Mouse (Mus musculus) common myeloid progenitor, adult 5-6 weeks (primary cell): Measurements from ENCODE around the gene Hnrnpl. TPM values are rescaled to one million over a fixed set of nuclear protein-coding genes. Genes with fewer than 3 reads are reported as not detected.

Source experiments
- ATAC-seq: replicated peaks from 2 replicates; pipeline ENCODE4 v1.8.0; 2016; ENCODE audit warnings: low read depth, mild to moderate bottlenecking, moderate TSS enrichment, inconsistent platforms; ENCODE audit not compliant: poor library complexity, severe bottlenecking
- total RNA-seq: library from RNA; stranded (forward); fragments of 200-1000, 187-1606 nt; gene quantifications from 2 replicates; pipeline ENCODE4 v1.2.3, GENCODE M21; 2017

The Hnrnpl gene
- total RNA-seq = 340 and 385 TPM in 2 replicates

- peak; percentile 9; the same call in 1 of the 2 replicates for ATAC-seq
These were observed at the start of gene Hnrnpl for GRCm38 (mm10) chr7:28808221-28808941. TSS of gene Hnrnpl (plus strand) at chr7:28808541.

DNA sequence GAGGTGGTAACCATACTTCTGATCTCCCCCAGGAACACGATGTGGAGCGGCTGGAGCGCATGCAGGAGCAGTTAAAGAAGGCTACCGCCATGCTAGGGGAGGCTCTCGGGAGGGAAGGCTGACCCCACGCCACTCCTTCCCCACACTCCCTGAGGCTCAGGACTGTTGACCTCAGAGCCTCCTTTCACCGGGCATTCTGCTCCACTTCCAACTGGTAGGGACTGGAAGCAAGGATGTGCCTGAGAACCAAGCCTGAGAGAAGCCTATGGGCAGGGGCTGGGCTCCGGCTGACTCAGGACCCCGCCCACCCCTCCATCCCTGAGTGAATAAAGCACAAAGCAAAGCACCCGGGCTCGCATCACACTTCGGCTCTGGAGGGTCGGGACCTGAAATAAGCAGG, 49.7 kb upstream of the Hnrnpl start:
- no peak for ATAC-seq

- no peak for ATAC-seq
These were observed 46.4 kb upstream of the Hnrnpl start for GRCm38 (mm10) chr7:28761907-28762306.

GRCm38 (mm10) chr7:28765211-28765610, 43.1 kb upstream of the Hnrnpl start:
- ATAC-seq = no peak

DNA sequence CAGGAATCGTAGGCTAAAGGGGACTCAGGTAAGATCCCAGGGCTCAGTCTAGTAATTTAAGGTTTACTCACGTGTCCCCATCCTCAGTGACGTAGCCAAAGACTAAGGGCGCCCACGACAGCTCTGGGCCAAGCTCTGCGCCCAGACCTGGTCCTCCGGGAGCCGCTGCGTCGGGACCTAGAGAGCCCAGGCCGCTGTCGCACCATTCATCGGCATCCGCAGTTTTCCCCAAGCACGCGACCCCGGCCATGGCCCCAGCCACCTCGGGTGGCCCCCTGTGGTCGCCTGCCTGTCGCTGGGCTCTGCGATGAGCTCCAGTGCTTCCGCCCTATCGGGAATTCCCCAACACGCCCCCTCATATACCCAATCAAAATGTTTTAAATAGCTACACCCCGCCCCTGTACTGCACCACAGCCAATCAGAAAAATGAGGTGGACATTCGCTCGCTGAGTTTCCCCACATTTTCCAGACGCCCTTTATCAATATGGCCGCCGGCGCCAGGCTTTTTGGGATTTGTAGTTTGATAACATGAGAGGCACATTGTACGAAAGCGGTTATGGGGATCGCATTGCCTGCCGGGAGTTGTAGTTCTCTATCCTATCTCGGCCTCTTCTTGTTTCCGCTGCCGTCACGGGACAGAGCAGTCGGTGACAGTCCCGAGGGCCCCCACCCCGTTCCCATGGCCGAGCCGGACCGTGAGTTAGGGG, 42.0 kb upstream of the Hnrnpl start, which contains the start of gene Sirt2:
Sirt2 (plus strand) TSS at position 563 of the 707 bp plus-strand sequence.
- peak; percentile 92 for ATAC-seq

DNA sequence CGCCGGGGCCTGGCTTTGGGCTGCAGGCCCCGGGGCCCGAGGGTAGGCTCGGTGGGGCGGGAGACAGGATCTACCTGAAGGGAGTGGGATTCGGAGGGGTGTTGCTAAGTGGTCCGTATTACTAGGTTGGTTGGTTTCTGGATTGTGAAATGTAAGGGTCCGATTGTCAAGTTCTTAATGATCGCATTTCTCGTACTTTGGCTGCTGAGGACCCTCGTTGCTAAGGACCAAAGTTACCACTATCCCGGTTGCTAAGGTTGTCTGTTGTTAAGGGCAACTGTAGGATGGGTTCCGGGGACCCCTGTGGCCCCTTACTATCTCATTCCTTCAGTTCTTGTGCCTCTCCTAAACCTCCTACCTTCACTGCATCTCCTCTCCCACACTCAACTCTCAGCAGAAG, 41.4 kb upstream of the Hnrnpl start:
- no peak for ATAC-seq

DNA sequence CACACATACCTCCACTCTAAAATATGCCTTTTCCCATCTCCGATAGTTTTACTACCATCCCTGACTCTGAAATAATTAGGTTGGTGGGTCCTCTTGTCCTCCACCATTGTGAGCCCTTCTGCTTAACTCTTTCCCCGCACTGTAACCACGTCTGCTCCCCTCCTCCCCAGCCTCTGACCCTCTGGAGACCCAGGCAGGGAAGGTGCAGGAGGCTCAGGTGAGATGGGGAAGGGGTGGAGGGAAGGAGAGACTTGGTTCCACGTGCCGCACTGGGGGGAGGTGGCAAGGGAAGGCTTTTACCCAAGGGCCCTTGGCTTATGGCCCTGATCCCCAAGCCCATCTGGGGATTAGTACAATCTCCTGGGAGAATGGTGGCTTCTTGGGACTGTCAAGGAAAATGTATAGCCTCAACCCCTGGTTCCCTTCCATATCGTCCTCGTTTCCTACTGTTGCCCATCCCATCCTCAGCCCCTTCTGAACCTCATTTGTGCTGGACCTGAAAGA, 40.8 kb upstream of the Hnrnpl start, which contains the start of gene Nfkbib:
Nfkbib (minus strand) TSS at position 51 of the 504 bp plus-strand sequence.
- no peak for ATAC-seq

GRCm38 (mm10) chr7:28769414-28769958, 38.9 kb upstream of the Hnrnpl start:
- ATAC-seq = no peak

- ATAC-seq = no peak
These were observed 38.0 kb upstream of the Hnrnpl start for GRCm38 (mm10) chr7:28770309-28770708.

DNA sequence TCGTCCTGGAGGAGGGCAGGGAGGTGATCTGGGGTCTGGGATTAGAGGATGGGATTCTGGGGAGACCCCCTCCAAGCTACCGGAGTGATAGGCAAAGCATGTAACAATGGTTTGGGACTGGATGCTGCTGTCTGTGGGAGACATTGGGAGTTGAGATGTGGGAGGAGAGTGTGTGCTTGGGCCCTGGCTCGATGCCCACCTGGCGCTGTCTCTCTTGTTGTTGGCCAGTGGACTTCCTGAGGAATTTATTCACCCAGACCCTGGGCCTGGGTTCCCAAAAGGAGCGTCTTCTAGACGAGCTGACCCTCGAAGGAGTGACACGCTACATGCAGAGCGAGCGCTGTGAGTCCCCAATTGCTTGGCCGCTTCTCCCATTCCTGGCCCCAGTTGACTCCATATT, 36.5 kb upstream of the Hnrnpl start:
- no peak for ATAC-seq

DNA sequence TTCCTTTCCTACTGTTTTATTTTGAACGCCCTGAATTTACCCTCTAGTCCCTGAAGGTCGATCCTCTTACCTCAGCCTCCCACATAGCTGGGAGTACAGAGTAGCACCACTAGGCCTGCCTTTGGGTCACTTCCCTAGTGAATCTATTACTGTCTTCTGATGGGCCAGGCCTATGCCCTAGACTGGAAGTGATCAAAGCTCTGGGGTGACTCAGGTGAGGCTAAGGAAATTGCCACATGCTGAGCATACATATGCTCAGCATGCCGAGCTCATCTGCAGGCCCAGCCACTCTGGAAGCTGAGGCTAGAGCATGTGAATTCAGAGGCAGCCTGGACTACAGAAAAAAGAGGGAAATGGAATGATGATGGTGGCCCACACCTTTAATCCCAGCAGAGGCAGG, 35.2 kb upstream of the Hnrnpl start:
- ATAC-seq = no peak

GRCm38 (mm10) chr7:28774164-28774563, 34.2 kb upstream of the Hnrnpl start:
- no peak for ATAC-seq

GRCm38 (mm10) chr7:28775129-28775528, 33.2 kb upstream of the Hnrnpl start:
- no peak for ATAC-seq

GRCm38 (mm10) chr7:28778825-28779224, 29.5 kb upstream of the Hnrnpl start:
- no peak for ATAC-seq

DNA sequence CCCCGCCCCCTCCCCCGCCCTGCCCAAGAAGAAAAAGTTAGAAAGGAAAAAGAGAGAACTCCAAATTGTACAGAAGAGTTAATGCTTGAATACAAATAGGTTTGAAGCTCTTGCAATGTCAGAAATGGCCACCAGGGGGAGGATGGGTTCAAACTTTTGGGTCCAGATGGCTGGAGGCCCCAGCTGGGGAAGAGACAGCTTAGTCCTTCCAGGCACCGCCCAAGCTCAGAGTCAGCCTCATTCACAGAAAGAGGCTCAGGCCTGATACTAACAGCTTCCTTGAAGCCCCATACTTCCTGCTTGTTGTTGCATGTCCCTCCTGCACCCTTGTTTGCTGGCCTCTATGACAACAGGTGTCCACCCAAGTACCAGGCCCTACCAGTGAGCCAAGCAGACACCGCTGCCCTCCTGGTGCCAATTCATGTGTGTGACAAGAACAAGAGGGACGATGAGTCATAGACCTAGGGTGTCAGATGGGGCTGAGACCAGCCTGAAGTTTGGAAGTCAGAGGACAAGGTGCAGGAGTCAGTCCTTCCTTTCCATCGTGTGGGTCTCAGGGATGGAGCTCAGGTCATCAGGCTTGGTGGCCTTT, 28.2 kb upstream of the Hnrnpl start:
- peak; percentile 63 for ATAC-seq

DNA sequence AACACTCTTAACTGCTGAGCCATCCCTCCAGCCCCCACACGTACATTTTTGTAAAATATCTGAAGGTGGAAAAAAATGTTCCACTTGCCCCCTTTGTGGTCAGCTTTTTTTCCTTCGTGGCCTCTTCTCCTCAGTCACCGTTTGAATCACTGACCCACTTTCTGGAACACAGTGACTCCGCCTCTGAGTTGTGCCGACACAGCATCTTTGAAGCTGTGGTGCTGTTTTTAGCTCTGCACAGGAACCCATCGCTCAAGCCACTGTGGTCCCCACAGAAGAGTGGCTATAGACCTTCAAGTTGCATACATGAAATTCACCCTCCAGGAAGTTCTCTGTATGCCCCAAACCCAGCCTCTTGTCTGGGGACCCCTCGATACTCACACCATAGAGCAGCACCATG, 27.5 kb upstream of the Hnrnpl start:
- peak; percentile 46 for ATAC-seq

DNA sequence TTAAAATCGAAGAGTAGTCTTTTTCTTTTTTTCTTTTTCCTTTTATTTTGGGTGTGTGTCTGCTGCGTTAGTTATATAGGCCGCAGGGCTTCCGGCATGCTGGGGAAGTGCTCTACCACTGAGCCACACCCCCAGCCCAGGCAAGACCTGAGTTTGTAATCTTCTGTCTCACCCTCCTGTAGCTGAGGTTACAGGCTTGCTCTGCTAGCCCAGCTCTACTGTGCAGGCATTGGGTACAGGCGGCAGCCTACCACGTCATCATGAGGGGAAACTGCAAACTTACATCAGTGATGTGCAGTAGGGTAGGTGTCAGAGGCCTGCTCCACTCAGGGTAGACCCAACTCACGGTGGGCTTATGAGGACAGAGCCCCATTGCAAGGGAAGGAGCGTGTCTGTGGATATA, 27.1 kb upstream of the Hnrnpl start:
- peak; percentile 79 for ATAC-seq

- ATAC-seq = no peak
These were observed 23.2 kb upstream of the Hnrnpl start for GRCm38 (mm10) chr7:28785161-28785560.

DNA sequence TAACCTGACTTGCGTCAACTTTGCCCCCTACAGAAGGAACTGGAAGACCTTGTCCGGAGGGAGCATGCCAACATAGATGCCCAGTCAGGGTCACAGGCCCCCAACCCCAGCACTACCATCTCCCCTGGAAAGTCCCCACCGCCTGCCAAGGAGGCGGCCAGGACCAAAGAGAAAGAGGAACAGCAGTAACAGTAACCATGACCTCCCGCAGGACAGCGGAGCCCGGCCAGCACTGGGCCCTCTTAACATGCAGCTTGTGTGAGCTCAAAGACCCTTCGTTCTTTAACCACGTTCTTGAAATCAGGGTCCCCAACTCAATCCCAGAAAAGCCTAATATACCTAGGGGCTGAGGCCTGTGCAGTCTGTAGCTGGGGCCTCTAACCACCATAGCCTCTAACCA, 20.5 kb upstream of the Hnrnpl start:
- ATAC-seq = no peak

GRCm38 (mm10) chr7:28788307-28789195, 19.8 kb upstream of the Hnrnpl start, which contains the start of gene Rinl:
TSS of gene Rinl (plus strand) at chr7:28788969.
- ATAC-seq = peak; percentile 33
